ENCODE assay signal across 16 mouse cellular contexts in genomic region chr11:69778258-69778982, GRCm38 (mm10). TPM values are rescaled to one million over a fixed set of nuclear protein-coding genes. Genes with fewer than 3 reads are reported as not detected.
DNase-seq lines count a peak whose midpoint lies in the region; ATAC-seq and TF ChIP-seq lines count a peak whose summit lies in the region.
"Had no signal": no experiment of that assay in that cellular context is flagged by ENCODE, and none has a peak within 500 bp of the region (broad histone marks: within the 10 kb centered on the region; RNA-seq: fewer than 3 reads in every experiment).

No protein-coding gene starts in this region.

- no peak overlapping the region for H3K9ac ChIP-seq in heart, adult 2 months (ENCODE audit: low read depth, low read length)
- H3K9ac ChIP-seq in lung, embryonic 14.5 days: no peak overlapping the region
- H3K9ac ChIP-seq: forebrain, postnatal 0 days; limb, embryonic 12.5 days; stomach, embryonic 15.5 days had no signal

- peaks cover under 1% of the 10 kb centered on the region; the same call in 1 of the 2 replicates for H3K79me2 ChIP-seq in heart, adult 2 months (replicated peaks; ENCODE audit: control insufficient read depth, insufficient read depth, low read length)
- H3K79me2 ChIP-seq in myocyte (ENCODE audit: control insufficient read depth, insufficient read depth): no peaks in the 10 kb centered on the region

- no peaks in the 10 kb centered on the region for H3K9me3 ChIP-seq in lung, embryonic 14.5 days (ENCODE audit: low read depth, low read length)
- H3K9me3 ChIP-seq: limb, embryonic 12.5 days; stomach, embryonic 15.5 days had no signal

- H3K36me3 ChIP-seq in heart, adult 2 months (ENCODE audit: control insufficient read depth, insufficient read depth, low read length): no peaks in the 10 kb centered on the region
- H3K36me3 ChIP-seq in lung, embryonic 14.5 days (ENCODE audit: insufficient read depth): peaks cover 10% of the 10 kb centered on the region; the same call in 1 of the 2 replicates
- peaks cover 15% of the 10 kb centered on the region for H3K36me3 ChIP-seq in myocyte (ENCODE audit: control insufficient read depth, insufficient read depth)
- H3K36me3 ChIP-seq: stomach, embryonic 15.5 days had no signal

- no peak overlapping the region for H3K4me3 ChIP-seq in heart, adult 2 months
- H3K4me3 ChIP-seq in lung, embryonic 14.5 days (ENCODE audit: low read depth, low read length): no peak overlapping the region
- H3K4me3 ChIP-seq in myocyte: no peak overlapping the region
- H3K4me3 ChIP-seq: limb, embryonic 12.5 days; stomach, embryonic 15.5 days had no signal

- no peak for TF ChIP-seq POLR2A in heart, adult 2 months (IDR thresholded peaks at IDR 0.05; ENCODE audit: insufficient read depth, low read depth, low read length)
- no peak for TF ChIP-seq POLR2A in myocyte (IDR thresholded peaks at IDR 0.05; ENCODE audit: insufficient read length, low read depth)

- no peak overlapping the region for H3K27ac ChIP-seq in heart, adult 2 months
- H3K27ac ChIP-seq in lung, embryonic 14.5 days (ENCODE audit: low read depth): no peak overlapping the region
- H3K27ac ChIP-seq: limb, embryonic 12.5 days; stomach, embryonic 15.5 days had no signal

- no peaks in the 10 kb centered on the region for H3K4me1 ChIP-seq in heart, adult 2 months (ENCODE audit: control insufficient read depth, insufficient read depth, low read length)
- no peaks in the 10 kb centered on the region for H3K4me1 ChIP-seq in lung, embryonic 14.5 days (ENCODE audit: insufficient read depth)

- no peak for TF ChIP-seq EP300 in heart, adult 2 months (IDR thresholded peaks at IDR 0.05; ENCODE audit: insufficient read depth, low read depth, low read length)

- WGBS in heart, adult 2 months: 65% methylated on average over 23 of the region's 23 CpGs
- WGBS in lung, embryonic 14.5 days: 65% methylated on average over 23 of the region's 23 CpGs

- DNase-seq in heart, postnatal 14 days: peak; percentile 16 to 34
- no peak for DNase-seq in heart, adult 2 months
- DNase-seq in lung, embryonic 14.5 days: peak; percentile 34
- DNase-seq in lung, adult 18-20 months: no peak
- DNase-seq in cerebellum, postnatal 36 days: peak; percentile 49 to 53
- DNase-seq in embryo, embryonic 11 days: no peak
- DNase-seq: forebrain, postnatal 0 days; gastrocnemius, postnatal 36 days; kidney, adult 18-20 months; layer of hippocampus, postnatal 36 days; lung, adult 2 months had no signal

- no peak for ATAC-seq in lung, embryonic 14.5 days (ENCODE audit: insufficient read depth)
- ATAC-seq: forebrain, postnatal 0 days; Patski had no signal

- H3ac ChIP-seq in myocyte (ENCODE audit: control insufficient read depth, insufficient read length): no peak overlapping the region

- no peak overlapping the region for H3K4me2 ChIP-seq in lung, embryonic 14.5 days
- H3K4me2 ChIP-seq in myocyte (ENCODE audit: low read depth): no peak overlapping the region
- H3K4me2 ChIP-seq: limb, embryonic 12.5 days; stomach, embryonic 15.5 days had no signal

- no peak for TF ChIP-seq CTCF in heart, adult 2 months (IDR thresholded peaks at IDR 0.05)
- TF ChIP-seq CTCF in lung, embryonic 14.5 days (IDR thresholded peaks at IDR 0.05; ENCODE audit: low read depth): no peak

- H3K27me3 ChIP-seq in heart, adult 2 months (ENCODE audit: control insufficient read depth, insufficient read depth, low read length): no peaks in the 10 kb centered on the region
- H3K27me3 ChIP-seq in lung, embryonic 14.5 days (ENCODE audit: insufficient read depth, low read length): no peaks in the 10 kb centered on the region
- H3K27me3 ChIP-seq in myocyte (ENCODE audit: control insufficient read depth, insufficient read depth, insufficient read length): no peaks in the 10 kb centered on the region
- H3K27me3 ChIP-seq: CH12.LX; Patski; stomach, embryonic 15.5 days had no signal

- intact Hi-C loops in heart, postnatal 14 days (cut with DNase I): no loop called here
- intact Hi-C loops in heart, adult 2 months (cut with DNase I): no loop called here

TF ChIP-seq in myocyte, 11 proteins besides CTCF, POLR2A, EP300 and RAD21:
- TF ChIP-seq MYOD1 (IDR thresholded peaks at IDR 0.05; ENCODE audit: control insufficient read depth in 1 of 3, insufficient read length in 2 of 3, low read depth in 2 of 3): peak in 1 of 3 experiments; percentile 42
- TF ChIP-seq MYOG (IDR thresholded peaks at IDR 0.05; ENCODE audit: control insufficient read depth in 1 of 3, insufficient read depth in 1 of 3, insufficient read length in 2 of 3, low read depth in 2 of 3): peak in 1 of 3 experiments; percentile 16
- peak; percentile 71 for TF ChIP-seq POLR2AphosphoS2 (IDR thresholded peaks at IDR 0.05; ENCODE audit: insufficient read length, low read depth)
- no peak for TF ChIP-seq CEBPB (IDR thresholded peaks at IDR 0.05; ENCODE audit: insufficient read depth, poor library complexity, severe bottlenecking)

RNA-seq across cellular contexts. Expression of gene Zbtb4, which starts 12.7 kb away (rescaled TPM):
- total RNA-seq in heart, postnatal 14 days (2021): 10 to 100 TPM; 36.5 to 43.3 TPM
- 10 to 100 TPM; 42.9 to 47.9 TPM for total RNA-seq in heart, adult 2 months (2021)
- polyA plus RNA-seq in heart, adult 2 months (2012; rRNA removed): 19.8 and 25.4 TPM in 2 replicates
- 2.5 TPM in 2 replicates for polyA plus RNA-seq in lung, embryonic 14.5 days (2014; fragmentation: Nextera tagmentation; extraction: Ambion mirVana)
- polyA plus RNA-seq in myocyte (2012; fragmentation: generic; extraction: Trizol): 9.4 TPM

RNA-seq across cellular contexts. Expression of gene Slc35g3, which starts 16.7 kb away (rescaled TPM):
- under 1 TPM in 1 of 2 experiments, not detected in 1; 0.12 TPM for total RNA-seq in heart, postnatal 14 days (2021)
- not detected for total RNA-seq in heart, adult 2 months (2021)
- 0.35 TPM in 1 of 2 replicates, not detected in the other for polyA plus RNA-seq in heart, adult 2 months (2012; rRNA removed)
- polyA plus RNA-seq in lung, embryonic 14.5 days (2014; fragmentation: Nextera tagmentation; extraction: Ambion mirVana): 0.12 and 0.20 TPM in 2 replicates
- 0.26 TPM for polyA plus RNA-seq in myocyte (2012; fragmentation: generic; extraction: Trizol)
- total RNA-seq: CH12.LX; forebrain, postnatal 0 days; gastrocnemius, postnatal 36 days; layer of hippocampus, postnatal 36 days had no signal
- polyA plus RNA-seq: forebrain, postnatal 0 days had no signal

RNA-seq across cellular contexts. Expression of gene Chrnb1, which starts 17.3 kb away (rescaled TPM):
- 1 to 10 TPM; 5.4 to 6.0 TPM for total RNA-seq in heart, postnatal 14 days (2021)
- 1 to 10 TPM; 4.1 TPM for total RNA-seq in heart, adult 2 months (2021)
- polyA plus RNA-seq in heart, adult 2 months (2012; rRNA removed): 10.3 and 16.4 TPM in 2 replicates
- 12.1 and 14.6 TPM in 2 replicates for polyA plus RNA-seq in lung, embryonic 14.5 days (2014; fragmentation: Nextera tagmentation; extraction: Ambion mirVana)
- 95.3 TPM for polyA plus RNA-seq in myocyte (2012; fragmentation: generic; extraction: Trizol)

RNA-seq across cellular contexts. Expression of gene Polr2a, which starts 20.0 kb away (rescaled TPM):
- 10 to 100 TPM; 35.6 to 37.5 TPM for total RNA-seq in heart, postnatal 14 days (2021)
- total RNA-seq in heart, adult 2 months (2021): 10 to 100 TPM; 25.3 to 30.4 TPM
- 15.6 and 20.2 TPM in 2 replicates for polyA plus RNA-seq in heart, adult 2 months (2012; rRNA removed)
- 50.4 and 50.5 TPM in 2 replicates for polyA plus RNA-seq in lung, embryonic 14.5 days (2014; fragmentation: Nextera tagmentation; extraction: Ambion mirVana)
- polyA plus RNA-seq in myocyte (2012; fragmentation: generic; extraction: Trizol): 69.5 TPM

RNA-seq across cellular contexts. Expression of gene Fgf11, which starts 23.2 kb away (rescaled TPM):
- 1 to 10 TPM; 2.6 to 2.8 TPM for total RNA-seq in heart, postnatal 14 days (2021)
- total RNA-seq in heart, adult 2 months (2021): 1 to 10 TPM; 1.9 to 2.5 TPM
- 3.3 and 4.3 TPM in 2 replicates for polyA plus RNA-seq in heart, adult 2 months (2012; rRNA removed)
- 1.6 TPM in 2 replicates for polyA plus RNA-seq in lung, embryonic 14.5 days (2014; fragmentation: Nextera tagmentation; extraction: Ambion mirVana)
- polyA plus RNA-seq in myocyte (2012; fragmentation: generic; extraction: Trizol): 17.5 TPM

Comparison
In these comparisons a context has a peak if more than half of its experiments do, and no peak if none do; other contexts are left out.
1. DNase-seq: peak in heart, postnatal 14 days (2 of 2), lung, embryonic 14.5 days (single experiment) and cerebellum, postnatal 36 days (2 of 2); none in heart, adult 2 months (0 of 2), lung, adult 18-20 months (0 of 2) and embryo, embryonic 11 days (single experiment).